Mouse (Mus musculus): Measurements from ENCODE around the gene Myo16. TPM values are rescaled to one million over a fixed set of nuclear protein-coding genes. Genes with fewer than 3 reads are reported as not detected.

Gene Myo16
- polyA plus RNA-seq, 1 experiment, result 0.02 TPM

- H3K4me3 ChIP-seq (ENCODE audit: insufficient read depth, poor library complexity, severe bottlenecking), result no peak overlapping the region
- no peaks in the 10 kb centered on the region for H3K79me3 ChIP-seq (ENCODE audit: low read depth)
- H3K79me2 ChIP-seq (ENCODE audit: control insufficient read depth, insufficient read depth), result no peaks in the 10 kb centered on the region
- no peaks in the 10 kb centered on the region for H3K27me3 ChIP-seq (ENCODE audit: control insufficient read depth, insufficient read depth, insufficient read length)
- peak; percentile 44 for TF ChIP-seq USF1 (IDR thresholded peaks at IDR 0.05; ENCODE audit: low read depth)
- no peak for TF ChIP-seq CTCF (IDR thresholded peaks at IDR 0.05; ENCODE audit: control insufficient read depth, insufficient read depth, insufficient read length)
- no peak for TF ChIP-seq MYOD1 (IDR thresholded peaks at IDR 0.05; ENCODE audit: control insufficient read depth, insufficient read length, low read depth)
- no peak for TF ChIP-seq CEBPB (IDR thresholded peaks at IDR 0.05; ENCODE audit: low read depth)
- peak; percentile 63 for TF ChIP-seq MAX (IDR thresholded peaks at IDR 0.05)
- TF ChIP-seq MYOG (IDR thresholded peaks at IDR 0.05; ENCODE audit: control insufficient read depth, extremely low read depth, insufficient read length), result no peak
- TF ChIP-seq FOSL1 (IDR thresholded peaks at IDR 0.05; ENCODE audit: insufficient read depth, low read length, poor library complexity, severe bottlenecking), result no peak
- no peak overlapping the region for H3ac ChIP-seq (ENCODE audit: control insufficient read depth, insufficient read length, low read depth)
- no peaks in the 10 kb centered on the region for H3K36me3 ChIP-seq (ENCODE audit: control insufficient read depth, insufficient read depth)
These were observed 480.7 kb downstream of the Myo16 start for GRCm38 (mm10) chr8:10634421-10634820.

DNA sequence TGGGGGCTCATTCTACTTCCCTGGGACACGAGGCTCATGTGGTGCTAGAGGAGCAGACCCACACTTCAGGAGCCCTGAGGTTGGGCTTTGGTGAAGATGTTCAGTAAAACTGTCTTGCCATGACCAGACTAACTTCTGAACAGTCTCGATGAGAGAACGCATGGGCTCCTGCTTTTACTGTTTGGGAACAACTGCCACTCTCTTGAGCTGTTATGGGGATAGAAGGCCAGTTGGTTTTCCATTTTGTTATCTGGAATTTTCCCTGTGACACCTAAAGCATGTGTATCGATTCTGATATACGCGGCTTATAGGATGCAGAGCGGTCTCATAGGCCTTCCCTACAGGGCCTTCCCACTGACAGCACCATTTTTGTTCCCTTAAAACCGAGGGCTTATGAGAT, 485.2 kb downstream of the Myo16 start:
- TF ChIP-seq MYOD1 (IDR thresholded peaks at IDR 0.05; ENCODE audit: control insufficient read depth, insufficient read length, low read depth), result no peak
- TF ChIP-seq MAX (IDR thresholded peaks at IDR 0.05), result no peak
- TF ChIP-seq CEBPB (IDR thresholded peaks at IDR 0.05; ENCODE audit: low read depth), result no peak
- TF ChIP-seq USF1 (IDR thresholded peaks at IDR 0.05; ENCODE audit: low read depth), result no peak
- TF ChIP-seq FOSL1 (IDR thresholded peaks at IDR 0.05; ENCODE audit: insufficient read depth, low read length, poor library complexity, severe bottlenecking), result no peak
- TF ChIP-seq MYOG (IDR thresholded peaks at IDR 0.05; ENCODE audit: control insufficient read depth, extremely low read depth, insufficient read length), result no peak
- no peak for TF ChIP-seq CTCF (IDR thresholded peaks at IDR 0.05; ENCODE audit: control insufficient read depth, insufficient read depth, insufficient read length)
- Histone ChIP-seq H3K79me2 (ENCODE audit: control insufficient read depth, insufficient read depth) (no peaks in the 10 kb centered on the region), H3K79me3 (ENCODE audit: low read depth) (no peaks in the 10 kb centered on the region)

GRCm38 (mm10) chr8:10640176-10640810, 486.6 kb downstream of the Myo16 start:
- Histone ChIP-seq H3K27me3 (ENCODE audit: control insufficient read depth, insufficient read depth, insufficient read length) (no peaks in the 10 kb centered on the region), H3K79me3 (ENCODE audit: low read depth) (no peaks in the 10 kb centered on the region), H3K4me3 (ENCODE audit: insufficient read depth, poor library complexity, severe bottlenecking) (no peak overlapping the region), H3K36me3 (ENCODE audit: control insufficient read depth, insufficient read depth) (no peaks in the 10 kb centered on the region), H3ac (ENCODE audit: control insufficient read depth, insufficient read length, low read depth) (no peak overlapping the region), H3K79me2 (ENCODE audit: control insufficient read depth, insufficient read depth) (no peaks in the 10 kb centered on the region)
- TF ChIP-seq CTCF (IDR thresholded peaks at IDR 0.05; ENCODE audit: control insufficient read depth, insufficient read depth, insufficient read length) (no peak), USF1 (IDR thresholded peaks at IDR 0.05; ENCODE audit: low read depth) (no peak), CEBPB (IDR thresholded peaks at IDR 0.05; ENCODE audit: low read depth) (no peak)

More for the DNA sequence above, 485.2 kb downstream of the Myo16 start:
- no peak overlapping the region for H3K4me3 ChIP-seq (ENCODE audit: insufficient read depth, poor library complexity, severe bottlenecking)
- H3K36me3 ChIP-seq (ENCODE audit: control insufficient read depth, insufficient read depth), result no peaks in the 10 kb centered on the region
- H3K27me3 ChIP-seq (ENCODE audit: control insufficient read depth, insufficient read depth, insufficient read length), result no peaks in the 10 kb centered on the region
- H3ac ChIP-seq (ENCODE audit: control insufficient read depth, insufficient read length, low read depth), result no peak overlapping the region

- TF ChIP-seq MAX (IDR thresholded peaks at IDR 0.05) (no peak), USF1 (IDR thresholded peaks at IDR 0.05; ENCODE audit: low read depth) (no peak), MYOD1 (IDR thresholded peaks at IDR 0.05; ENCODE audit: control insufficient read depth, insufficient read length, low read depth) (no peak), MYOG (IDR thresholded peaks at IDR 0.05; ENCODE audit: control insufficient read depth, extremely low read depth, insufficient read length) (no peak), CTCF (IDR thresholded peaks at IDR 0.05; ENCODE audit: control insufficient read depth, insufficient read depth, insufficient read length) (no peak), FOSL1 (IDR thresholded peaks at IDR 0.05; ENCODE audit: insufficient read depth, low read length, poor library complexity, severe bottlenecking) (no peak), CEBPB (IDR thresholded peaks at IDR 0.05; ENCODE audit: low read depth) (no peak)
- Histone ChIP-seq H3K4me3 (ENCODE audit: insufficient read depth, poor library complexity, severe bottlenecking) (no peak overlapping the region), H3K27me3 (ENCODE audit: control insufficient read depth, insufficient read depth, insufficient read length) (no peaks in the 10 kb centered on the region), H3ac (ENCODE audit: control insufficient read depth, insufficient read length, low read depth) (no peak overlapping the region), H3K79me3 (ENCODE audit: low read depth) (no peaks in the 10 kb centered on the region), H3K36me3 (ENCODE audit: control insufficient read depth, insufficient read depth) (no peaks in the 10 kb centered on the region), H3K79me2 (ENCODE audit: control insufficient read depth, insufficient read depth) (no peaks in the 10 kb centered on the region)
These were observed 487.1 kb downstream of the Myo16 start for GRCm38 (mm10) chr8:10640859-10641258.

- Histone ChIP-seq H3K27me3 (ENCODE audit: control insufficient read depth, insufficient read depth, insufficient read length) (no peaks in the 10 kb centered on the region), H3K4me3 (ENCODE audit: insufficient read depth, poor library complexity, severe bottlenecking) (no peak overlapping the region), H3K36me3 (ENCODE audit: control insufficient read depth, insufficient read depth) (no peaks in the 10 kb centered on the region), H3K79me2 (ENCODE audit: control insufficient read depth, insufficient read depth) (no peaks in the 10 kb centered on the region), H3K79me3 (ENCODE audit: low read depth) (no peaks in the 10 kb centered on the region), H3ac (ENCODE audit: control insufficient read depth, insufficient read length, low read depth) (no peak overlapping the region)
- no peak for TF ChIP-seq FOSL1 (IDR thresholded peaks at IDR 0.05; ENCODE audit: insufficient read depth, low read length, poor library complexity, severe bottlenecking)
- no peak for TF ChIP-seq MYOD1 (IDR thresholded peaks at IDR 0.05; ENCODE audit: control insufficient read depth, insufficient read length, low read depth)
- no peak for TF ChIP-seq CEBPB (IDR thresholded peaks at IDR 0.05; ENCODE audit: low read depth)
- no peak for TF ChIP-seq USF1 (IDR thresholded peaks at IDR 0.05; ENCODE audit: low read depth)
- no peak for TF ChIP-seq CTCF (IDR thresholded peaks at IDR 0.05; ENCODE audit: control insufficient read depth, insufficient read depth, insufficient read length)
- no peak for TF ChIP-seq MYOG (IDR thresholded peaks at IDR 0.05; ENCODE audit: control insufficient read depth, extremely low read depth, insufficient read length)
- no peak for TF ChIP-seq MAX (IDR thresholded peaks at IDR 0.05)
These were observed 487.6 kb downstream of the Myo16 start for GRCm38 (mm10) chr8:10641343-10641742.

GRCm38 (mm10) chr8:10643244-10643643, 489.5 kb downstream of the Myo16 start:
- H3K27me3 ChIP-seq (ENCODE audit: control insufficient read depth, insufficient read depth, insufficient read length), result no peaks in the 10 kb centered on the region
- no peak overlapping the region for H3K4me3 ChIP-seq (ENCODE audit: insufficient read depth, poor library complexity, severe bottlenecking)
- no peak for TF ChIP-seq CTCF (IDR thresholded peaks at IDR 0.05; ENCODE audit: control insufficient read depth, insufficient read depth, insufficient read length)
- TF ChIP-seq MYOD1 (IDR thresholded peaks at IDR 0.05; ENCODE audit: control insufficient read depth, insufficient read length, low read depth), result no peak
- TF ChIP-seq MYOG (IDR thresholded peaks at IDR 0.05; ENCODE audit: control insufficient read depth, extremely low read depth, insufficient read length), result no peak
- TF ChIP-seq USF1 (IDR thresholded peaks at IDR 0.05; ENCODE audit: low read depth), result no peak
- no peak for TF ChIP-seq CEBPB (IDR thresholded peaks at IDR 0.05; ENCODE audit: low read depth)
- no peak for TF ChIP-seq MAX (IDR thresholded peaks at IDR 0.05)
- TF ChIP-seq FOSL1 (IDR thresholded peaks at IDR 0.05; ENCODE audit: insufficient read depth, low read length, poor library complexity, severe bottlenecking), result no peak
- no peak overlapping the region for H3ac ChIP-seq (ENCODE audit: control insufficient read depth, insufficient read length, low read depth)
- H3K79me3 ChIP-seq (ENCODE audit: low read depth), result no peaks in the 10 kb centered on the region
- H3K79me2 ChIP-seq (ENCODE audit: control insufficient read depth, insufficient read depth), result no peaks in the 10 kb centered on the region
- H3K36me3 ChIP-seq (ENCODE audit: control insufficient read depth, insufficient read depth), result no peaks in the 10 kb centered on the region

Data from C2C12 (cell line).